Mouse (Mus musculus) forebrain, embryonic 13.5 days (tissue): ENCODE data around the gene Bex1. TPM values are rescaled to one million over a fixed set of nuclear protein-coding genes. Genes with fewer than 3 reads are reported as not detected.
"Not testable (repeated sequence)": the region's sequence is repeated elsewhere in the genome, so short reads cannot be mapped to it uniquely, and the experiment has no call there.

Source experiments
- ATAC-seq: fragments of 200-750 bp; cut with Nextera tagmentation; 2 replicates; pipeline ENCODE4 v1.8.0; 2017
- H3K27ac ChIP-seq: fragments of 300-500 bp; sonication (generic); 2 replicates; pipeline ENCODE4 v1.5.1; 2015; ENCODE audit warnings: inconsistent platforms, mild to moderate bottlenecking, moderate library complexity
- H3K27me3 ChIP-seq: fragments of 300-500 bp; sonication (generic); 2 replicates; pipeline ENCODE4 v1.6.1; 2015; ENCODE audit warnings: mild to moderate bottlenecking, inconsistent platforms
- H3K36me3 ChIP-seq: fragments of 300-500 bp; sonication (generic); 2 replicates; pipeline ENCODE4 v1.6.1; 2015; ENCODE audit warnings: mild to moderate bottlenecking, inconsistent platforms; ENCODE audit not compliant: poor library complexity, severe bottlenecking
- H3K4me1 ChIP-seq: fragments of 300-500 bp; sonication (generic); 2 replicates; pipeline ENCODE4 v1.6.1; 2015; ENCODE audit warnings: inconsistent platforms
- H3K4me2 ChIP-seq: fragments of 300-500 bp; sonication (generic); 2 replicates; pipeline ENCODE4 v1.6.1; 2015; ENCODE audit warnings: inconsistent platforms, mild to moderate bottlenecking, moderate library complexity
- H3K4me3 ChIP-seq: fragments of 300-500 bp; sonication (generic); 2 replicates; pipeline ENCODE4 v1.5.1; 2015; ENCODE audit warnings: mild to moderate bottlenecking, inconsistent platforms
- H3K9ac ChIP-seq: fragments of 300-500 bp; sonication (generic); 2 replicates; pipeline ENCODE4 v1.6.1; 2015; ENCODE audit warnings: mild to moderate bottlenecking, inconsistent platforms
- H3K9me3 ChIP-seq: fragments of 300-500 bp; sonication (generic); replicated peaks from 2 replicates; pipeline ENCODE4 v1.6.1; 2016; ENCODE audit warnings: inconsistent platforms
- WGBS: fragments of 180-500 bp; shearing (Covaris S2); methylation state at CpG from one replicate; pipeline ENCODE4 v1.1.7; 2015; 5-methylcytosine and 5-hydroxymethylcytosine counted together
- polyA plus RNA-seq: library from polyadenylated mRNA; unstranded; fragments of >200 nt; fragmentation: Nextera tagmentation; extraction: Ambion mirVana; gene quantifications from 2 replicates; pipeline ENCODE4 v1.2.1, GENCODE M21; 2015

Bex1 gene
- polyA plus RNA-seq: 177 and 185 TPM in 2 replicates

GRCm38 (mm10) chrX:136214729-136215677 lies at the start of gene Bex1, which contains the start of gene Tceal7:
Gene Bex1, minus strand, starts transcription at chrX:136215513.
Gene Tceal7, plus strand, starts transcription at chrX:136214779.
- H3K9me3 ChIP-seq, H3K4me1 ChIP-seq, H3K36me3 ChIP-seq, H3K27me3 ChIP-seq, H3K27ac ChIP-seq: not testable (repeated sequence)
- Histone ChIP-seq H3K4me3 (peak within 1 kb of the TSS; percentile 43), H3K4me2 (peak within 1 kb of the TSS; percentile 57), H3K9ac (peak within 1 kb of the TSS; percentile 60)
- ATAC-seq: peak; percentile 96
- whole genome bisulfite sequencing: 18% methylated on average over 10 of the region's 67 CpGs

- no peak for ATAC-seq
- no peak overlapping the region for H3K27ac ChIP-seq
Measured at GRCm38 (mm10) chrX:136252023-136252729, 36.9 kb upstream of the Bex1 start.

GRCm38 (mm10) chrX:136249671-136250070 lies 34.4 kb upstream of the Bex1 start:
- WGBS: 87% methylated on average over 7 of the region's 7 CpGs
- no peak for ATAC-seq
- H3K27ac ChIP-seq: no peak overlapping the region

More at GRCm38 (mm10) chrX:136252023-136252729, 36.9 kb upstream of the Bex1 start:
- no peak overlapping the region for H3K4me2 ChIP-seq
- no peak overlapping the region for H3K4me3 ChIP-seq
- no peaks in the 10 kb centered on the region for H3K9me3 ChIP-seq
- no peaks in the 10 kb centered on the region for H3K4me1 ChIP-seq
- H3K36me3 ChIP-seq: peaks cover 10% of the 10 kb centered on the region; the same call in 1 of the 2 replicates
- no peaks in the 10 kb centered on the region for H3K27me3 ChIP-seq
- no peak overlapping the region for H3K9ac ChIP-seq
- 49% methylated on average over 6 of the region's 6 CpGs for WGBS

GRCm38 (mm10) chrX:136248811-136249210 lies 33.5 kb upstream of the Bex1 start:
- 76% methylated on average over 6 of the region's 6 CpGs for WGBS
- ATAC-seq: no peak

More at GRCm38 (mm10) chrX:136249671-136250070, 34.4 kb upstream of the Bex1 start:
- no peaks in the 10 kb centered on the region for H3K27me3 ChIP-seq
- no peak overlapping the region for H3K4me3 ChIP-seq
- no peaks in the 10 kb centered on the region for H3K9me3 ChIP-seq
- peaks cover 12% of the 10 kb centered on the region; the same call in 1 of the 2 replicates for H3K36me3 ChIP-seq
- peaks cover 4% of the 10 kb centered on the region; the same call in 1 of the 2 replicates for H3K4me1 ChIP-seq
- no peak overlapping the region for H3K4me2 ChIP-seq
- H3K9ac ChIP-seq: no peak overlapping the region

GRCm38 (mm10) chrX:136245521-136246071 lies 30.3 kb upstream of the Bex1 start:
- peak overlapping the region; percentile 83 for H3K27ac ChIP-seq
- H3K4me1 ChIP-seq: peaks cover 4% of the 10 kb centered on the region; the same call in 1 of the 2 replicates
- H3K4me3 ChIP-seq: peak overlapping the region; percentile 61
- H3K4me2 ChIP-seq: peak overlapping the region; percentile 55
- H3K27me3 ChIP-seq: no peaks in the 10 kb centered on the region
- peaks cover 12% of the 10 kb centered on the region; the same call in 1 of the 2 replicates for H3K36me3 ChIP-seq
- H3K9ac ChIP-seq: peak overlapping the region; percentile 77
- peak; percentile 83 for ATAC-seq
- WGBS: 17% methylated on average over 13 of the region's 15 CpGs
- no peaks in the 10 kb centered on the region for H3K9me3 ChIP-seq

More at GRCm38 (mm10) chrX:136248811-136249210, 33.5 kb upstream of the Bex1 start:
- no peak overlapping the region for H3K4me3 ChIP-seq
- H3K4me2 ChIP-seq: no peak overlapping the region
- H3K27ac ChIP-seq: no peak overlapping the region
- no peak overlapping the region for H3K9ac ChIP-seq
- peaks cover 4% of the 10 kb centered on the region; the same call in 1 of the 2 replicates for H3K4me1 ChIP-seq
- peaks cover 12% of the 10 kb centered on the region; the same call in 1 of the 2 replicates for H3K36me3 ChIP-seq
- H3K27me3 ChIP-seq: no peaks in the 10 kb centered on the region
- no peaks in the 10 kb centered on the region for H3K9me3 ChIP-seq

- peak within 1 kb of the TSS; percentile 83 for H3K27ac ChIP-seq
- peak; percentile 96 for ATAC-seq
- peaks cover 4% of the 10 kb centered on the region; the same call in 1 of the 2 replicates for H3K4me1 ChIP-seq
- no peaks in the 10 kb centered on the region for H3K9me3 ChIP-seq
- 17% methylated on average over 20 of the region's 20 CpGs for WGBS
- H3K4me2 ChIP-seq: peak within 1 kb of the TSS; percentile 55
- H3K9ac ChIP-seq: peak within 1 kb of the TSS; percentile 77
- H3K4me3 ChIP-seq: peak within 1 kb of the TSS; percentile 61
- H3K36me3 ChIP-seq: peaks cover 12% of the 10 kb centered on the region; the same call in 1 of the 2 replicates
- no peaks in the 10 kb centered on the region for H3K27me3 ChIP-seq
Measured at GRCm38 (mm10) chrX:136244574-136245229, 29.4 kb upstream of the Bex1 start, which contains the start of gene Tceal9. Gene Tceal9, plus strand, starts transcription at chrX:136245079.

GRCm38 (mm10) chrX:136243181-136243580 lies 27.9 kb upstream of the Bex1 start:
- Histone ChIP-seq H3K27me3 (no peaks in the 10 kb centered on the region), H3K4me1 (peaks cover 4% of the 10 kb centered on the region; the same call in 1 of the 2 replicates), H3K27ac (no peak overlapping the region), H3K9me3 (no peaks in the 10 kb centered on the region), H3K9ac (no peak overlapping the region), H3K4me3 (no peak overlapping the region), H3K36me3 (peaks cover 12% of the 10 kb centered on the region; the same call in 1 of the 2 replicates), H3K4me2 (no peak overlapping the region)
- 82% methylated on average over 2 of the region's 2 CpGs for WGBS
- ATAC-seq: no peak

- Histone ChIP-seq H3K4me3 (no peak overlapping the region), H3K9me3 (no peaks in the 10 kb centered on the region), H3K4me2 (no peak overlapping the region), H3K36me3 (no peaks in the 10 kb centered on the region), H3K9ac (no peak overlapping the region), H3K4me1 (no peaks in the 10 kb centered on the region), H3K27me3 (no peaks in the 10 kb centered on the region), H3K27ac (no peak overlapping the region)
- WGBS: 35% methylated on average over 3 of the region's 3 CpGs
- no peak for ATAC-seq
Measured at GRCm38 (mm10) chrX:136238118-136238517, 22.8 kb upstream of the Bex1 start.

- ATAC-seq: no peak
- no peak overlapping the region for H3K4me2 ChIP-seq
Measured at GRCm38 (mm10) chrX:136227768-136228167, 12.5 kb upstream of the Bex1 start.

GRCm38 (mm10) chrX:136223714-136224113 lies 8.4 kb upstream of the Bex1 start:
- H3K27ac ChIP-seq: no peak overlapping the region
- WGBS: 76% methylated on average over 6 of the region's 6 CpGs
- no peak for ATAC-seq
- H3K4me2 ChIP-seq: no peak overlapping the region
- H3K9me3 ChIP-seq: no peaks in the 10 kb centered on the region
- no peaks in the 10 kb centered on the region for H3K27me3 ChIP-seq
- H3K9ac ChIP-seq: no peak overlapping the region
- H3K4me1 ChIP-seq: no peaks in the 10 kb centered on the region
- no peak overlapping the region for H3K4me3 ChIP-seq
- no peaks in the 10 kb centered on the region for H3K36me3 ChIP-seq

More at GRCm38 (mm10) chrX:136227768-136228167, 12.5 kb upstream of the Bex1 start:
- no peak overlapping the region for H3K27ac ChIP-seq
- H3K4me3 ChIP-seq: no peak overlapping the region
- H3K9me3 ChIP-seq: no peaks in the 10 kb centered on the region
- no peaks in the 10 kb centered on the region for H3K27me3 ChIP-seq
- H3K36me3 ChIP-seq: no peaks in the 10 kb centered on the region
- no peak overlapping the region for H3K9ac ChIP-seq
- WGBS: 62% methylated on average over 5 of the region's 5 CpGs
- H3K4me1 ChIP-seq: no peaks in the 10 kb centered on the region

GRCm38 (mm10) chrX:136216303-136216702 lies 990 bp upstream of the Bex1 start:
- ATAC-seq: no peak
- Histone ChIP-seq H3K36me3 (0 out of 2 replicates have a peak, but pooled peaks cover 4% of the 10 kb centered on the region), H3K4me1 (no peaks in the 10 kb centered on the region), H3K4me3 (no peak overlapping the region), H3K9ac (no peak overlapping the region), H3K27me3 (no peaks in the 10 kb centered on the region), H3K27ac (no peak overlapping the region), H3K9me3 (no peaks in the 10 kb centered on the region), H3K4me2 (no peak overlapping the region)
- 50% methylated on average over 1 of the region's 1 CpGs for WGBS
